In genomic region chr6:128438871-128439341, GRCm38 (mm10) we compare ENCODE assay signal across 8 mouse cellular contexts. TPM values are rescaled to one million over a fixed set of nuclear protein-coding genes. Genes with fewer than 3 reads are reported as not detected.
DNase-seq lines count a peak whose midpoint lies in the region; ATAC-seq and TF ChIP-seq lines count a peak whose summit lies in the region.

No protein-coding gene starts in this region.

- H3K79me2 ChIP-seq in heart, adult 2 months (replicated peaks; ENCODE audit: control insufficient read depth, insufficient read depth, low read length) = 0 out of 2 replicates have a peak, but pooled peaks cover 3% of the 10 kb centered on the region

- intact Hi-C loops in heart, adult 2 months (cut with DNase I) = loop anchor here (5.0 kb wide), 2 partner anchors 403 to 1013 kb away; partner anchors contain the start of gene Clec1a
- intact Hi-C loops in heart, postnatal 14 days (cut with DNase I) = no loop called here

- TF ChIP-seq POLR2A in heart, adult 2 months (IDR thresholded peaks at IDR 0.05; ENCODE audit: insufficient read depth, low read depth, low read length) = no peak
- TF ChIP-seq POLR2A in bone marrow macrophage, adult 2 months (IDR thresholded peaks at IDR 0.05; ENCODE audit: borderline replicate concordance, low read depth, low read length) = no peak

- peaks cover 12% of the 10 kb centered on the region for H3K4me1 ChIP-seq in heart, adult 2 months (ENCODE audit: control insufficient read depth, insufficient read depth, low read length)
- H3K4me1 ChIP-seq in bone marrow macrophage, adult 2 months (ENCODE audit: control insufficient read depth, insufficient read depth, low read length) = peaks cover 10% of the 10 kb centered on the region
- H3K4me1 ChIP-seq in heart, embryonic 13.5 days = peaks cover 37% of the 10 kb centered on the region
- H3K4me1 ChIP-seq in limb, embryonic 12.5 days (replicated peaks) = peaks cover 20% of the 10 kb centered on the region
- peaks cover 30% of the 10 kb centered on the region for H3K4me1 ChIP-seq in neural tube, embryonic 13.5 days (replicated peaks)

- no peak for TF ChIP-seq CTCF in heart, adult 2 months (IDR thresholded peaks at IDR 0.05)
- no peak for TF ChIP-seq CTCF in bone marrow macrophage, adult 2 months (IDR thresholded peaks at IDR 0.05; ENCODE audit: low read depth, low read length)

- H3K9ac ChIP-seq in heart, adult 2 months (ENCODE audit: low read depth, low read length) = peak overlapping the region; percentile 74
- peak overlapping the region; percentile 82 for H3K9ac ChIP-seq in heart, embryonic 13.5 days
- H3K9ac ChIP-seq in limb, embryonic 12.5 days (replicated peaks) = peak overlapping the region; percentile 60
- peak overlapping the region; percentile 68 for H3K9ac ChIP-seq in neural tube, embryonic 13.5 days

- peaks cover 10% of the 10 kb centered on the region for H3K36me3 ChIP-seq in heart, adult 2 months (ENCODE audit: control insufficient read depth, insufficient read depth, low read length)
- H3K36me3 ChIP-seq in heart, embryonic 13.5 days = peaks cover 27% of the 10 kb centered on the region
- peaks cover 28% of the 10 kb centered on the region for H3K36me3 ChIP-seq in limb, embryonic 12.5 days
- H3K36me3 ChIP-seq in neural tube, embryonic 13.5 days = peaks cover 27% of the 10 kb centered on the region

- no peak for TF ChIP-seq EP300 in heart, adult 2 months (IDR thresholded peaks at IDR 0.05; ENCODE audit: insufficient read depth, low read depth, low read length)

- H3K27ac ChIP-seq in heart, adult 2 months = peak overlapping the region; percentile 95
- 0 out of 2 replicates have a peak overlapping the region, but pooled peaks have one; percentile 6 for H3K27ac ChIP-seq in bone marrow macrophage, adult 2 months (ENCODE audit: insufficient read depth, low read depth, low read length)
- peak overlapping the region; percentile 66 for H3K27ac ChIP-seq in heart, embryonic 13.5 days (replicated peaks)
- H3K27ac ChIP-seq in limb, embryonic 12.5 days = peak overlapping the region; percentile 96
- peak overlapping the region; percentile 54 for H3K27ac ChIP-seq in neural tube, embryonic 13.5 days (replicated peaks)

- 17% methylated on average over 18 of the region's 18 CpGs for WGBS in heart, adult 2 months
- 23% methylated on average over 17 of the region's 18 CpGs for WGBS in heart, embryonic 13.5 days
- 23% methylated on average over 18 of the region's 18 CpGs for whole genome bisulfite sequencing in limb, embryonic 12.5 days
- WGBS in neural tube, embryonic 13.5 days = 27% methylated on average over 18 of the region's 18 CpGs

- peak overlapping the region; percentile 77 for H3K4me2 ChIP-seq in heart, embryonic 13.5 days
- peak overlapping the region; percentile 71 for H3K4me2 ChIP-seq in limb, embryonic 12.5 days
- peak overlapping the region; percentile 68 for H3K4me2 ChIP-seq in neural tube, embryonic 13.5 days

- peak; percentile 11; the same call in 1 of the 2 replicates for ATAC-seq in heart, embryonic 13.5 days (ENCODE audit: extremely low read depth, insufficient number of reproducible peaks, low FRiP score, low TSS enrichment)
- peak; percentile 60 for ATAC-seq in limb, embryonic 12.5 days (ENCODE audit: insufficient number of reproducible peaks, insufficient read depth, low FRiP score, low TSS enrichment, low read depth)
- peak; percentile 52 for ATAC-seq in neural tube, embryonic 13.5 days (ENCODE audit: low read depth)

- no peaks in the 10 kb centered on the region for H3K9me3 ChIP-seq in heart, embryonic 13.5 days
- no peaks in the 10 kb centered on the region for H3K9me3 ChIP-seq in limb, embryonic 12.5 days
- no peaks in the 10 kb centered on the region for H3K9me3 ChIP-seq in neural tube, embryonic 13.5 days

- DNase-seq in heart, adult 2 months = peak in 1 of 2 experiments; percentile 60
- no peak for DNase-seq in heart, postnatal 14 days
- no peak for DNase-seq in ovary, postnatal 10 days (ENCODE audit: low spot score)
- DNase-seq in layer of hippocampus, adult 11-12 months (ENCODE audit: low spot score) = no peak

- peak overlapping the region; percentile 90 for H3K4me3 ChIP-seq in heart, adult 2 months
- H3K4me3 ChIP-seq in bone marrow macrophage, adult 2 months (ENCODE audit: insufficient read depth, low read length) = peak overlapping the region; percentile 90
- peak overlapping the region; percentile 87 for H3K4me3 ChIP-seq in heart, embryonic 13.5 days
- peak overlapping the region; percentile 97 for H3K4me3 ChIP-seq in limb, embryonic 12.5 days (replicated peaks)
- peak overlapping the region; percentile 99 for H3K4me3 ChIP-seq in neural tube, embryonic 13.5 days

- no peaks in the 10 kb centered on the region for H3K27me3 ChIP-seq in heart, adult 2 months (ENCODE audit: control insufficient read depth, insufficient read depth, low read length)
- no peaks in the 10 kb centered on the region for H3K27me3 ChIP-seq in heart, embryonic 13.5 days (replicated peaks)
- H3K27me3 ChIP-seq in limb, embryonic 12.5 days = no peaks in the 10 kb centered on the region
- H3K27me3 ChIP-seq in neural tube, embryonic 13.5 days = no peaks in the 10 kb centered on the region; the same call in 1 of the 2 replicates

RNA-seq across cellular contexts. Expression of gene Fkbp4, which starts 0.4 kb away (rescaled TPM):
- total RNA-seq in heart, adult 2 months (2021) = 100 to 1,000 TPM; 351 to 359 TPM
- 206 and 250 TPM in 2 replicates for polyA plus RNA-seq in heart, adult 2 months (2012; rRNA removed)
- 100 to 1,000 TPM; 259 to 278 TPM for total RNA-seq in heart, postnatal 14 days (2021)
- 28.9 and 32.7 TPM in 2 replicates for polyA plus RNA-seq in bone marrow macrophage, adult 2 months (2012; ENCODE audit: insufficient read depth, insufficient read length, missing spikeins)
- 257 and 288 TPM in 2 replicates for polyA plus RNA-seq in heart, embryonic 13.5 days (2015; fragmentation: Nextera tagmentation; extraction: Ambion mirVana)
- polyA plus RNA-seq in limb, embryonic 12.5 days (2016; fragmentation: Nextera tagmentation; extraction: Ambion mirVana) = 548 and 573 TPM in 2 replicates
- 339 and 363 TPM in 2 replicates for polyA plus RNA-seq in neural tube, embryonic 13.5 days (2015; fragmentation: Nextera tagmentation; extraction: Ambion mirVana)

RNA-seq across cellular contexts. Expression of gene Itfg2, which starts 14.2 kb away (rescaled TPM):
- 10 to 100 TPM; 17.0 to 21.2 TPM for total RNA-seq in heart, adult 2 months (2021)
- polyA plus RNA-seq in heart, adult 2 months (2012; rRNA removed) = 11.9 and 21.5 TPM in 2 replicates
- 10 to 100 TPM; 22.3 to 23.2 TPM for total RNA-seq in heart, postnatal 14 days (2021)
- polyA plus RNA-seq in bone marrow macrophage, adult 2 months (2012; ENCODE audit: insufficient read depth, insufficient read length, missing spikeins) = 5.5 and 6.8 TPM in 2 replicates
- polyA plus RNA-seq in heart, embryonic 13.5 days (2015; fragmentation: Nextera tagmentation; extraction: Ambion mirVana) = 28.6 and 30.6 TPM in 2 replicates
- 35.9 and 39.3 TPM in 2 replicates for polyA plus RNA-seq in limb, embryonic 12.5 days (2016; fragmentation: Nextera tagmentation; extraction: Ambion mirVana)
- 41.4 and 45.7 TPM in 2 replicates for polyA plus RNA-seq in neural tube, embryonic 13.5 days (2015; fragmentation: Nextera tagmentation; extraction: Ambion mirVana)

RNA-seq across cellular contexts. Expression of gene Nrip2, which starts 39.8 kb away (rescaled TPM):
- total RNA-seq in heart, adult 2 months (2021) = 1 to 10 TPM; 1.6 to 2.4 TPM
- 2.6 and 3.6 TPM in 2 replicates for polyA plus RNA-seq in heart, adult 2 months (2012; rRNA removed)
- 1 to 10 TPM; 2.5 to 3.5 TPM for total RNA-seq in heart, postnatal 14 days (2021)
- not detected in 2 replicates for polyA plus RNA-seq in bone marrow macrophage, adult 2 months (2012; ENCODE audit: insufficient read depth, insufficient read length, missing spikeins)
- polyA plus RNA-seq in heart, embryonic 13.5 days (2015; fragmentation: Nextera tagmentation; extraction: Ambion mirVana) = 2.2 and 2.3 TPM in 2 replicates
- polyA plus RNA-seq in limb, embryonic 12.5 days (2016; fragmentation: Nextera tagmentation; extraction: Ambion mirVana) = 3.5 and 4.2 TPM in 2 replicates
- polyA plus RNA-seq in neural tube, embryonic 13.5 days (2015; fragmentation: Nextera tagmentation; extraction: Ambion mirVana) = 7.1 and 8.6 TPM in 2 replicates

Comparison
In these comparisons a context has a peak if more than half of its experiments do, and no peak if none do; other contexts are left out.
1. H3K27ac ChIP-seq: peak in every context shown above with its lines; median percentile 96 in limb, embryonic 12.5 days; 95 in heart, adult 2 months; 66 in heart, embryonic 13.5 days; 54 in neural tube, embryonic 13.5 days; 6 in bone marrow macrophage, adult 2 months.